Mouse (Mus musculus) embryo, embryonic 11.5 days (tissue): ENCODE data around the gene Olfr177.

ENCODE experiments used
- DNase-seq: peaks from one replicate; pipeline ENCODE4 v3.0.0-alpha.2; 2012; ENCODE audit warnings: low read depth, low spot score

Olfr177 gene

GRCm38 (mm10) chr16:58874668-58875067 lies at the start of gene Olfr177:
Gene Olfr177, minus strand, starts transcription at chr16:58874768.
- no peak for DNase-seq

GRCm38 (mm10) chr16:58891963-58892362 lies 17.4 kb upstream of the Olfr177 start, which contains the start of gene Olfr178:
Gene Olfr178, minus strand, starts transcription at chr16:58892063.
- no peak for DNase-seq

- no peak for DNase-seq
These were observed 9.8 kb upstream of the Olfr177 start for GRCm38 (mm10) chr16:58884416-58884815.

DNA sequence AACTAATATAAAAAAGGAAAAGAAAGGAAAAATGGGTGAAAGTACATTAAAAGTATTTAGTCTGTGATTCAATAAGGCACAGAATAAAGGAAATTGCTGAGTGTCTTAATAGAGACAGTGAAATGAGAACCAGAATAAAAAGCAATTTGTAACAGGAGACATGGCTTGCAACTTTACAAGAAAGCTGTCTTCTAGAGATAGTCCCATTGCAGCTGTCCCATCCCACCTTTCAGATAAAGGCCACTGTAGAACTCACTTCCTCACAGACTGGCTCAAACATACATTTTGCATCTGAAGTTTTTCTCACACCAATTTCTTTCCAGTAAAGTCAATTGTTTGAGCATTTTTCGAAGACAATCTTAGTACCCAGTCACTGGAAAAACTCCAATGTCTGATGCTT lies 13.1 kb downstream of the Olfr177 start:
- no peak for DNase-seq

DNA sequence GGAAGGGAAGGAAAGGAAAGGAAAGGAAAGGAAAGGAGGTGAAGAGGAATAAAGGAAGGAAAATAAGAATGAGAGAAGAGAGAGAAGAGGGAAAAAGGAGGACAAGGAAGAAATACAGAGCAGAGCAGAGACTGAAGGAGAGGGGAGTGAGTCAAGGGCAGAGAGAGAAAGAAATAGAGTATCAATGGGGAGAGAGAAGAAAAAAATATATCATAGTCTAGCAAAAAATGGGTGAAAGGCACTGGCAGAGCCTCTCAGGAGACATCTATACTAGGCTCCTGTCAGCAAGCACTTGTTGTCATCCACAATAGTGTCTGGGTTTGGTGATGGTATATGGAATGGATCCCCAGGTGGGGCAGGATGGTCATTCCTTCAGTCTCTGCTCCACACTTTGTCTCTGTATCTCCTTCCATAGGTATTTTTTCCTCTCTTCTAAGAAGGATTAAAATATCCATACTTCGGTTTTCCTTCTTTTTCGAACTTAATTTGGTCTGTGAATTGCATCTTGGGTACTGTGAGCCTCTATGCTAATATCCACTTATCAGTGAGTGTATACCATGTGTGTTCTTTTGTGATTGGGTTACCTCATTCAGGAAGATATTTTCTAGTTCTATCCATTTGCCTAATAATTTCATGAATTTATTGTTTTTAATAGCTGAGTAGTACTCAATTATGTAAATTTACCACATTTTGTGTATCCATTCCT lies 14.4 kb downstream of the Olfr177 start:
- no peak for DNase-seq

DNA sequence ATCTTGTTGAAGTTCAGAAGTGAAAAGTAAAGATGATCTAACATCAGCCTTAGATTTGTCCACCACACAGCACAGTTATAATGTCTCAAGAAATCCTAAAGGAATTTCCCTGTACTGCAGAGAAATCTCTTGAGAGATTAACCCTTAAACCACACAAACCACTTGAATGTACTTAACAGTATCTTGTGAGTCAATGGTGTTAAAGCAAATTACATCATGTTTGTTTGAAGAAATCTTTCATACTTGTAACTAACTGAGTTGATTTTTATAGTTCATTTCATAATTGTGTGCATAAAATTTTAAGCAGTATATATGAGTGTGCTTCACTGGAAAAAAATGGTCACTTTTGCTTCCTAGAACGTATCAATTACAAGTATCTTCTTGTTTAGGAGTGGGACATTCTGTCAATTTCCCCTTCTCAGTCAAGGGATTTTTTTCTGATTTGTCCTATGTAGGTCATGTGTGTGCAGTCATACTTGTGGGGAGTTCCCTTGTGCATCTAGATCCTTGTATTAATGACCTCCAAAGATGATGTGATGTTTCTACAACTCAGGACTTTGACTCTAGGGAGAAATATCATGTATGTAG lies 47.7 kb downstream of the Olfr177 start, which contains the start of gene Olfr175-ps1:
TSS of gene Olfr175-ps1 (minus strand) at position 51 of the 588 bp plus-strand sequence.
- DNase-seq: no peak
